Mouse (Mus musculus) lung, adult 2 months (tissue): Measurements from ENCODE around the gene Napsa. TPM values are rescaled to one million over a fixed set of nuclear protein-coding genes. Genes with fewer than 3 reads are reported as not detected.
A peak's percentile ranks its signal among the peaks of the same experiment; 100 is the strongest.

ENCODE experiments used
- DNase-seq: peaks from one replicate; pipeline ENCODE4 v3.0.0; 2022
- H3K4me1 ChIP-seq: fragments of 200-500 bp; 2 replicates; pipeline ENCODE4 v1.6.1; 2011; ENCODE audit warnings: low read length; ENCODE audit not compliant: control insufficient read depth, insufficient read depth
- H3K4me3 ChIP-seq: fragments of 200-500 bp; replicated peaks from 2 replicates; pipeline ENCODE3; 2011; ENCODE audit warnings: low read depth, mild to moderate bottlenecking, control low read depth, low read length; ENCODE audit errors: extremely low read depth
- CTCF ChIP-seq: fragments of 200-500 bp; IDR thresholded peaks from 2 replicates; pipeline ENCODE4 v1.5.1; 2011; ENCODE audit warnings: mild to moderate bottlenecking, low read length, control low read depth; ENCODE audit not compliant: insufficient read depth
- POLR2A ChIP-seq: fragments of 200-500 bp; IDR thresholded peaks from 2 replicates; pipeline ENCODE4 v1.6.1; 2011; ENCODE audit warnings: low read depth, mild to moderate bottlenecking, control low read depth, low read length, borderline replicate concordance; ENCODE audit errors: extremely low read depth
- whole genome bisulfite sequencing: fragments of 180-500 bp; shearing (Covaris S2); methylation state at CpG from one replicate; pipeline ENCODE4 v1.1.7; 2018; 5-methylcytosine and 5-hydroxymethylcytosine counted together
- polyA plus RNA-seq: library from polyadenylated mRNA; depleted of rRNA; stranded (reverse); fragments of >200 nt; gene quantifications from 2 replicates; pipeline ENCODE4 v1.2.3, GENCODE M21; 2012

Gene Napsa
- polyA plus RNA-seq, 1 experiment: 576 TPM

DNA sequence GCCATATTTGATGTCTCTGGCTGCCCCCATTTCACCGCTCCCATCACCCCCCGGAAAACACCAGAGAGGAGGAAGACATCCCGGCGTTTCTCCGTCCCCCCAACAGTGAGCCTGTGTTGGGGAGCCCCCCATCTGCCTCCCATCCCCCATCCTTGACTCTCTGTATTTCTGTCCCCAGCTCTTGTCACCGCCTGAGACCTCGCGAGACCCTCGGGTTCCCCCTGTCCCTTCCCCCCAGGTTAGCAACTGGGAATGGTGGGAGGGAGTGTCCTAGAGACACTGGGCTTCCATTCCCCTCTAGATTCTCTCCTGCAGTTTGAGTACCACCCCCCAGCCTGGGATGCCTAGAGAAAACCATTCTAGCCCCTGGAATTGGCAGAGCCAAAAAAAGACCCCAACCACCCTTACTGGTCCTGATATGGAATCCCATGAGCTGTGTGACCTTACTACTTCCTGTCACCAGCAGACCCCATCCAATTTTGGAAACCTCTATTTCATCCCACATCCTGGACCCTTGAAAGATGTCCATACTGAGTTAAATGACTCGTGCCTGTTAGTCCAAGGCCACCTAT, 28.6 kb downstream of the Napsa start:
- 80% methylated on average over 10 of the region's 10 CpGs for WGBS
- no peak for TF ChIP-seq POLR2A
- TF ChIP-seq CTCF: no peak
- no peak for DNase-seq
- H3K4me3 ChIP-seq: no peak overlapping the region
- no peaks in the 10 kb centered on the region for H3K4me1 ChIP-seq

- no peak for DNase-seq
- Histone ChIP-seq H3K4me3 (no peak overlapping the region), H3K4me1 (no peaks in the 10 kb centered on the region)
- TF ChIP-seq POLR2A (no peak), CTCF (no peak)
- WGBS: 24% methylated on average over 19 of the region's 19 CpGs
These were observed 29.5 kb downstream of the Napsa start for GRCm38 (mm10) chr7:44601646-44602045.

GRCm38 (mm10) chr7:44602443-44602842, 30.3 kb downstream of the Napsa start:
- no peak for DNase-seq
- no peak overlapping the region for H3K4me3 ChIP-seq
- TF ChIP-seq CTCF (no peak), POLR2A (no peak)
- 24% methylated on average over 11 of the region's 11 CpGs for WGBS
- no peaks in the 10 kb centered on the region for H3K4me1 ChIP-seq

GRCm38 (mm10) chr7:44603186-44603855, 31.1 kb downstream of the Napsa start:
- no peak for TF ChIP-seq POLR2A
- no peak for TF ChIP-seq CTCF
- no peak overlapping the region for H3K4me3 ChIP-seq
- H3K4me1 ChIP-seq: no peaks in the 10 kb centered on the region
- DNase-seq: no peak
- WGBS: 6% methylated on average over 20 of the region's 20 CpGs

- 3% methylated on average over 23 of the region's 25 CpGs for WGBS
- H3K4me3 ChIP-seq: no peak overlapping the region
- no peaks in the 10 kb centered on the region for H3K4me1 ChIP-seq
- no peak for TF ChIP-seq POLR2A
- no peak for TF ChIP-seq CTCF
- no peak for DNase-seq
These were observed 32.0 kb downstream of the Napsa start for GRCm38 (mm10) chr7:44604139-44604606.

- WGBS: 9% methylated on average over 8 of the region's 8 CpGs
These were observed 32.4 kb downstream of the Napsa start for GRCm38 (mm10) chr7:44604619-44605018.

GRCm38 (mm10) chr7:44605436-44605835, 33.3 kb downstream of the Napsa start:
- TF ChIP-seq CTCF: no peak
- TF ChIP-seq POLR2A: no peak
- Histone ChIP-seq H3K4me3 (no peak overlapping the region), H3K4me1 (no peaks in the 10 kb centered on the region)
- no peak for DNase-seq
- WGBS: 52% methylated on average over 7 of the region's 7 CpGs

More at GRCm38 (mm10) chr7:44604619-44605018, 32.4 kb downstream of the Napsa start:
- no peak for DNase-seq
- Histone ChIP-seq H3K4me3 (no peak overlapping the region), H3K4me1 (no peaks in the 10 kb centered on the region)
- TF ChIP-seq CTCF: no peak
- no peak for TF ChIP-seq POLR2A

DNA sequence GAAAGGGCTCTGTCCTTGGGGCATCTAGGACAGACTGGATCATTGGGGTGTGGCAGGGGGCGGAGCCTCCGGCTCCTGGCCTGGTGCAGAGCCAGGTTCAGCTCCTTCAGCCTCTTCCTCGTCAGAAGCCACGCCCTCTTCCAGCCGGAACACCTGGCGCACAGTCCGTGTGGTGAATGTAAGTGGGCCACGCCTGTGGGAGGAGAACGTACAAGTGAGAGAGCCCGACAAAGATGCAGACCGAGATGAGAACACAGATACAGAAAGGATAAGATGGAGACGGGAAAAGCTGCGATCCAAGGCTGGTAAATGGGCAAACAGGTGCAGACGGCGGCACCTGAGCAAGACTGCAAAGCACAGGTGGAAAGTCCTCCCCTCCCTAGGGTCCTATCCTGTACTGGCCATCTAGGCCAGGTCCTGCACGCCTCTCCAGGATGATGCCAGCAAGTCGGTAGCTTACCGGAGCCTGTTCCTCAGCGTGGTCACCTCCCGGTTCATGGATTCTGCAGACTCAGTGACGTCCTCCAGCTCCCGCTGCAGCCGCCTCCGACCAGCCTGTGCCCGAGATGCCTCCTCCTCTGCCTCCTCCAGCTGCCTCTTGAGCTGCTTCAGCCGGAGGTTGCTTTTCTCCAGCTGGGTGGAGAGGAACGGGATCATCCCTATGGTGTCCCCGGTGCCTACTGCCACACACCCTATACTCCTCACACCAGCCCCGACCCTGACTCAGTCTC, 34.2 kb downstream of the Napsa start:
- peak; percentile 74 for DNase-seq
- WGBS: 12% methylated on average over 29 of the region's 29 CpGs
- Histone ChIP-seq H3K4me1 (no peaks in the 10 kb centered on the region), H3K4me3 (no peak overlapping the region)
- TF ChIP-seq POLR2A (no peak), CTCF (no peak)

- DNase-seq: no peak
These were observed 40.0 kb downstream of the Napsa start for GRCm38 (mm10) chr7:44612192-44612591.

More at GRCm38 (mm10) chr7:44612192-44612591, 40.0 kb downstream of the Napsa start:
- TF ChIP-seq CTCF (no peak), POLR2A (no peak)
- no peak overlapping the region for H3K4me3 ChIP-seq
- no peaks in the 10 kb centered on the region for H3K4me1 ChIP-seq
- WGBS: 65% methylated on average over 7 of the region's 7 CpGs
